ENCODE assay signal across 24 mouse cellular contexts in genomic region chr2:32892490-32892889, GRCm38 (mm10). TPM values are rescaled to one million over a fixed set of nuclear protein-coding genes. Genes with fewer than 3 reads are reported as not detected.
DNase-seq lines count a peak whose midpoint lies in the region; ATAC-seq and TF ChIP-seq lines count a peak whose summit lies in the region.
"Had no signal": no experiment of that assay in that cellular context is flagged by ENCODE, and none has a peak within 500 bp of the region (broad histone marks: within the 10 kb centered on the region; RNA-seq: fewer than 3 reads in every experiment).

No protein-coding gene starts in this region.

- peaks cover 4% of the 10 kb centered on the region; the same call in 1 of the 2 replicates for H3K9me3 ChIP-seq in G1E (replicated peaks)
- no peaks in the 10 kb centered on the region for H3K9me3 ChIP-seq in stomach, postnatal 0 days (ENCODE audit: control insufficient read depth, low read length)
- H3K9me3 ChIP-seq: embryonic facial prominence, embryonic 13.5 days; heart, embryonic 15.5 days; megakaryocyte, embryonic 14.5 days; midbrain, embryonic 13.5 days had no signal

- H3K9ac ChIP-seq in heart, adult 2 months (ENCODE audit: low read depth, low read length): no peak overlapping the region
- H3K9ac ChIP-seq in stomach, postnatal 0 days (ENCODE audit: low read length): no peak overlapping the region
- H3K9ac ChIP-seq: embryonic facial prominence, embryonic 13.5 days; forebrain, postnatal 0 days; heart, embryonic 15.5 days; midbrain, embryonic 13.5 days had no signal

- intact Hi-C loops in heart, adult 2 months (cut with DNase I): no loop called here

- H3K4me3 ChIP-seq in heart, adult 2 months: no peak overlapping the region
- H3K4me3 ChIP-seq in G1E (ENCODE audit: low read depth, low read length): no peak overlapping the region; the same call in 1 of the 2 replicates
- no peak overlapping the region for H3K4me3 ChIP-seq in macrophage (ENCODE audit: inconsistent target)
- no peak overlapping the region for H3K4me3 ChIP-seq in stomach, postnatal 0 days (ENCODE audit: low read depth, low read length)
- H3K4me3 ChIP-seq: embryonic facial prominence, embryonic 13.5 days; heart, embryonic 15.5 days; megakaryocyte, embryonic 14.5 days; midbrain, embryonic 13.5 days had no signal

- DNase-seq in heart, adult 2 months: no peak
- DNase-seq in heart, adult 9 months (ENCODE audit: low spot score in 2 of 2): no peak
- no peak for DNase-seq in G1E (ENCODE audit: low spot score)
- DNase-seq in stomach, postnatal 0 days (ENCODE audit: low spot score): no peak
- no peak for DNase-seq in kidney, adult 9 months
- no peak for DNase-seq in frontal cortex, adult 2 months (ENCODE audit: extremely low spot score in 1 of 2, low spot score in 1 of 2)
- DNase-seq: adrenal gland, postnatal 14 days; cerebellum, adult 18-20 months; cerebellum, postnatal 10 days; forebrain, postnatal 0 days; gastrocnemius, postnatal 36 days; kidney, adult 18-20 months; kidney, postnatal 4 days; layer of hippocampus, postnatal 36 days; left cerebral cortex, postnatal 4 days; lung, adult 2 months; lung, postnatal 10 days; thymus, postnatal 14 days had no signal

- no peaks in the 10 kb centered on the region for H3K79me2 ChIP-seq in heart, adult 2 months (replicated peaks; ENCODE audit: control insufficient read depth, insufficient read depth, low read length)
- H3K79me2 ChIP-seq in macrophage (ENCODE audit: inconsistent target): peaks cover 100% of the 10 kb centered on the region

- no peak for TF ChIP-seq CTCF in heart, adult 2 months (IDR thresholded peaks at IDR 0.05)
- TF ChIP-seq CTCF in G1E (IDR thresholded peaks at IDR 0.05; ENCODE audit: low read depth, low read length): no peak
- no peak for TF ChIP-seq CTCF in stomach, postnatal 0 days (IDR thresholded peaks at IDR 0.05; ENCODE audit: low read depth)

- TF ChIP-seq POLR2A in heart, adult 2 months (IDR thresholded peaks at IDR 0.05; ENCODE audit: insufficient read depth, low read depth, low read length): no peak

- H3K36me3 ChIP-seq in heart, adult 2 months (ENCODE audit: control insufficient read depth, insufficient read depth, low read length): no peaks in the 10 kb centered on the region
- H3K36me3 ChIP-seq in G1E (replicated peaks) (no peaks in the 10 kb centered on the region), macrophage (ENCODE audit: inconsistent target) (no peaks in the 10 kb centered on the region)
- H3K36me3 ChIP-seq in stomach, postnatal 0 days (ENCODE audit: control insufficient read depth, insufficient read depth, low read length): peaks cover 2% of the 10 kb centered on the region; the same call in 1 of the 2 replicates
- H3K36me3 ChIP-seq: midbrain, embryonic 13.5 days had no signal

- peak; percentile 51 for ATAC-seq in G1E (ENCODE audit: extremely low read depth, insufficient number of reproducible peaks, low FRiP score, poor library complexity, severe bottlenecking)
- ATAC-seq in stomach, postnatal 0 days (ENCODE audit: low FRiP score, low TSS enrichment): no peak
- ATAC-seq: forebrain, postnatal 0 days; hindbrain, embryonic 16.5 days; midbrain, embryonic 13.5 days had no signal

- H3K4me2 ChIP-seq in stomach, postnatal 0 days (replicated peaks; ENCODE audit: low read depth): no peak overlapping the region
- H3K4me2 ChIP-seq: embryonic facial prominence, embryonic 13.5 days; heart, embryonic 15.5 days; midbrain, embryonic 13.5 days had no signal

- peaks cover 31% of the 10 kb centered on the region for H3K4me1 ChIP-seq in heart, adult 2 months (ENCODE audit: control insufficient read depth, insufficient read depth, low read length)
- H3K4me1 ChIP-seq in G1E (ENCODE audit: insufficient read depth, low read depth, low read length): peaks cover 63% of the 10 kb centered on the region
- peaks cover 21% of the 10 kb centered on the region for H3K4me1 ChIP-seq in stomach, postnatal 0 days (replicated peaks; ENCODE audit: control insufficient read depth, insufficient read depth)

- peak overlapping the region; percentile 36; the same call in 1 of the 2 replicates for H3K27ac ChIP-seq in heart, adult 2 months
- peak overlapping the region; percentile 94 for H3K27ac ChIP-seq in macrophage
- H3K27ac ChIP-seq in stomach, postnatal 0 days (replicated peaks): peak overlapping the region; percentile 18; the same call in 1 of the 2 replicates
- H3K27ac ChIP-seq: embryonic facial prominence, embryonic 13.5 days; heart, embryonic 15.5 days; midbrain, embryonic 13.5 days had no signal

- H3K27me3 ChIP-seq in heart, adult 2 months (ENCODE audit: control insufficient read depth, insufficient read depth, low read length): no peaks in the 10 kb centered on the region
- H3K27me3 ChIP-seq in G1E (ENCODE audit: insufficient read depth, low read length): peaks cover 23% of the 10 kb centered on the region
- H3K27me3 ChIP-seq in stomach, postnatal 0 days (ENCODE audit: control insufficient read depth, insufficient read depth, low read length): no peaks in the 10 kb centered on the region
- H3K27me3 ChIP-seq: embryonic facial prominence, embryonic 13.5 days; heart, embryonic 15.5 days; midbrain, embryonic 13.5 days had no signal

- 48% methylated on average over 14 of the region's 14 CpGs for WGBS in heart, adult 2 months
- 65% methylated on average over 14 of the region's 14 CpGs for WGBS in macrophage (ENCODE audit: missing documents)
- 69% methylated on average over 14 of the region's 14 CpGs for WGBS in stomach, postnatal 0 days

- TF ChIP-seq EP300 in heart, adult 2 months (IDR thresholded peaks at IDR 0.05; ENCODE audit: insufficient read depth, low read depth, low read length): no peak
- no peak for TF ChIP-seq EP300 in stomach, postnatal 0 days (optimal IDR thresholded peaks at IDR 0.05)

RNA-seq across cellular contexts. Expression of gene Fam129b, which starts 16.6 kb away (rescaled TPM):
- total RNA-seq in heart, adult 2 months (2021): 10 to 100 TPM; 19.5 to 20.0 TPM
- 21.0 and 21.5 TPM in 2 replicates for polyA plus RNA-seq in heart, adult 2 months (2012; rRNA removed)
- total RNA-seq in G1E (2014; fragmentation: Nextera tagmentation) (0.53 and 1.2 TPM in 2 replicates), G1E (2017) (20.2 and 20.7 TPM in 2 replicates)
- polyA plus RNA-seq in G1E (2012) (1.5 and 1.9 TPM in 2 replicates), macrophage (2018) (117 to 240 TPM (median 185 TPM) in 3 replicates)
- total RNA-seq in macrophage (2018; cell fraction: chromatin; rRNA removed): 100 to 1,000 TPM in 13 of 26 experiments, 10 to 100 TPM in 13; 35.9 to 648 (median 91.5) TPM
- 100 to 1,000 TPM in 14 of 26 experiments, 10 to 100 TPM in 12; 52.3 to 460 (median 164) TPM for total RNA-seq in macrophage (2018; cell fraction: cytosol; rRNA removed)
- 100 to 1,000 TPM in 13 of 26 experiments, 10 to 100 TPM in 13; 39.2 to 371 (median 100) TPM for total RNA-seq in macrophage (2018; cell fraction: nucleus; rRNA removed)
- 90.7 and 101 TPM in 2 replicates for polyA plus RNA-seq in stomach, postnatal 0 days (2015; fragmentation: Nextera tagmentation; extraction: Ambion mirVana)
- polyA plus RNA-seq in frontal cortex, adult 2 months (2012; rRNA removed): 28.3 and 30.0 TPM in 2 replicates

RNA-seq across cellular contexts. Expression of gene Stxbp1, which starts 45.4 kb away (rescaled TPM):
- total RNA-seq in heart, adult 2 months (2021): 10 to 100 TPM in 1 of 2 experiments, 1 to 10 TPM in 1; 9.8 to 11.4 TPM
- polyA plus RNA-seq in heart, adult 2 months (2012; rRNA removed): 14.4 and 15.6 TPM in 2 replicates
- 13.7 TPM in 2 replicates for total RNA-seq in G1E (2014; fragmentation: Nextera tagmentation)
- 2.9 and 3.3 TPM in 2 replicates for total RNA-seq in G1E (2017)
- polyA plus RNA-seq in G1E (2012): 4.7 and 6.1 TPM in 2 replicates
- total RNA-seq in macrophage (2018; cell fraction: chromatin; rRNA removed): 10 to 100 TPM; 17.2 to 71.6 (median 25.6) TPM
- 10 to 100 TPM; 10.5 to 25.5 (median 16.1) TPM for total RNA-seq in macrophage (2018; cell fraction: cytosol; rRNA removed)
- 10 to 100 TPM; 14.4 to 64.5 (median 22.2) TPM for total RNA-seq in macrophage (2018; cell fraction: nucleus; rRNA removed)
- polyA plus RNA-seq in macrophage (2018): 9.7 to 16.3 TPM (median 12.2 TPM) in 3 replicates
- 9.3 and 9.5 TPM in 2 replicates for polyA plus RNA-seq in stomach, postnatal 0 days (2015; fragmentation: Nextera tagmentation; extraction: Ambion mirVana)
- 666 and 673 TPM in 2 replicates for polyA plus RNA-seq in frontal cortex, adult 2 months (2012; rRNA removed)

Comparison
In these comparisons a context has a peak if more than half of its experiments do, and no peak if none do; other contexts are left out.
1. H3K27ac ChIP-seq: peak in every context shown above with its lines; median percentile 94 in macrophage; 36 in heart, adult 2 months; 18 in stomach, postnatal 0 days.
2. RNA of gene Stxbp1, which starts 45.4 kb away (polyA plus RNA-seq): 666 to 673 TPM in frontal cortex, adult 2 months; 14.4 to 15.6 TPM in heart, adult 2 months, 9.7 to 16.3 TPM in macrophage, 9.3 to 9.5 TPM in stomach, postnatal 0 days and 4.7 to 6.1 TPM in G1E; every median in the first group is over 10 times any median in the second.